Mouse (Mus musculus): ENCODE measurements at regions not wholly inside any gene's neighbourhood (a gene's known extent, or its start where the extent isn't known, plus 50 kb on each side); places are given as distances from the start of the nearest gene placed in this dataset.

DNA sequence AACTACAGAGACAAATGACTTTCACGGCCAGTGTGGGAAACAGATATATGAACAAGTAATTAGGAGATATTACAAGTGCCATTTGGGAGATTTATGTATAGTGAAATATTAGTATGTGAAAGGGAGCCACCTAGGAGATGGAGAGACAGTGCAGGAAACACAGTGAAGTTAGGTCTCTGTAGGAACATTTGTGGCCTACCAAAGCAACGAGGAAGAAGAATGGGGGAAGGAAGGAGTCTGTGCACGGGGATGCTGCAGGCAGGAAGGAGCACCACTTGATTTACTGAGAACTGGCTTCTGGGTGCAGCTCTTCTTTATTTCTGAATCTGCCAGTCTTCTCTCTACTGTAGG is 147.0 kb upstream of the Nrip1 start:
- TF ChIP-seq CTCF (IDR thresholded peaks at IDR 0.05; ENCODE audit: extremely low read depth, insufficient read length, insufficient replicate concordance, low read depth, low read length) (no peak), POLR2A (IDR thresholded peaks at IDR 0.05; ENCODE audit: low read depth, low read length) (no peak)
